Mouse (Mus musculus): Measurements from ENCODE around the gene Mcm9.

DNA sequence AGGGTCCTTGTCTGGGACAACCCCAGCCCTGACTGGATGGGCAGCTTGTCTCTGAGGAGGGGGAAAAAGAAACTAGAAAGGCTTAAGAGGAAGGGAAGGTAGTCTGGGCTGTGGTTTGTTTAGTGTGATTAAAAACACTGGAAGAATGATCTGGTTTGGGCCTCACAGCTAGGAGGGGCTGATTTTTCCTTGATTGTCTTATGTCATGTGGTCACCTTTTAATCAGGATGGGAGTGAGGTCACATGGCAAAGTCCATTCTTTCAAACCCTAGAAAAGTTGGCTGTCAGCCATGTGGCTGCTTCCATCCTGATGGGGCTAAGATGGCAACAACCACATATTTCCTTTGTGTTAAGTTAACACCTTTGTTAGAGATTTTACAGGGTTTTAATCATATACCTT, 61.7 kb downstream of the Mcm9 start:
- TF ChIP-seq CTCF (IDR thresholded peaks at IDR 0.05; ENCODE audit: low read depth) (no peak), EP300 (optimal IDR thresholded peaks at IDR 0.05) (no peak)

All from stomach, postnatal 0 days (tissue).